Mouse (Mus musculus): ENCODE results near the gene Eddm3b. TPM values are rescaled to one million over a fixed set of nuclear protein-coding genes. Genes with fewer than 3 reads are reported as not detected.

The Eddm3b gene
- polyA plus RNA-seq, 1 experiment: not detected

DNA sequence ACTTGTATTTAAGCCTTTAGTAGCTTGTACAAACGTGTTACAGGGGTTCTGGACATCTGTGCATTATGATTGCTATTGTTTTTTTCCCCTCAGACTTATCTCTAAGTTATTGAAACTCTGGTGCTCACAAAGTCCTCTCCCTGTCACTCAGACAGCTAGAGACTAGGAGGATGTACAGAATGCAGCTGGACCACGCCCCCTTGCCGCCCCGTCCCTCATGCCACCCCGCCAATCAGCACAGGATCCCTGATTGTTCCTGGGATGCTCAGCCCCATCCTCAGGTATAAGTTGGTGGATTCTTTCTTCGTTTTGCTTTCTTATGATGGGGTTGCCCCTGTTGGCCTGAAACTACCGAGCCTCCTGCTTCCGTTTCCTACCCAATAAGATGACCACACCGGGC, 750 bp upstream of the Eddm3b start:
- no peak overlapping the region for H3K4me3 ChIP-seq (ENCODE audit: insufficient read depth, low read length)

DNA sequence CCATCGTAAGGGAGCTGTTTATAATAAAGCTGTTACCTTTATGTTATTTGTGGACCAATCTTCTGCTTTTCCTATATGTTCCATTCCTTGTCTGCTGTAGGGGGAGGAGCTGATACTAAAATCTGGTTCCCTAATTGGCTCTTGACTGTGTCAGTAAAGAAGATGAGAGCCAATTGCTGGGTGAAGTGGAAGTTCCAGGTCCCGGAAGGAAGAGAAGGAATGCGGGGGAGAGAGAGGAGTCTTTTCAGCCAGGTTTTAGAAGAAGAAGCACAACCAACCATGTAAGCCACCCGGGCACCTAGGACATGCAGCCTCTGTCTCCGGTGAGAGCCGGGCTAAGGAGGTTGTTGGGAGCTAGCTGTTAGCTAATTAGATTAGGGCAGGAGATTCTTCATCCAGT, 11.5 kb downstream of the Eddm3b start:
- TF ChIP-seq CTCF (IDR thresholded peaks at IDR 0.05; ENCODE audit: borderline replicate concordance, insufficient read depth, low read length) (no peak), POLR2A (IDR thresholded peaks at IDR 0.05; ENCODE audit: low read depth, low read length) (no peak)
- H3K4me1 ChIP-seq (ENCODE audit: control insufficient read depth, insufficient read depth, low read length): no peaks in the 10 kb centered on the region
- H3K4me3 ChIP-seq (ENCODE audit: insufficient read depth, low read length): no peak overlapping the region
- H3K27ac ChIP-seq (ENCODE audit: insufficient read depth, low read length): no peak overlapping the region

More for the DNA sequence above, 750 bp upstream of the Eddm3b start:
- TF ChIP-seq CTCF (IDR thresholded peaks at IDR 0.05; ENCODE audit: borderline replicate concordance, insufficient read depth, low read length): no peak
- no peak for TF ChIP-seq POLR2A (IDR thresholded peaks at IDR 0.05; ENCODE audit: low read depth, low read length)
- H3K27ac ChIP-seq (ENCODE audit: insufficient read depth, low read length): no peak overlapping the region
- H3K4me1 ChIP-seq (ENCODE audit: control insufficient read depth, insufficient read depth, low read length): no peaks in the 10 kb centered on the region

DNA sequence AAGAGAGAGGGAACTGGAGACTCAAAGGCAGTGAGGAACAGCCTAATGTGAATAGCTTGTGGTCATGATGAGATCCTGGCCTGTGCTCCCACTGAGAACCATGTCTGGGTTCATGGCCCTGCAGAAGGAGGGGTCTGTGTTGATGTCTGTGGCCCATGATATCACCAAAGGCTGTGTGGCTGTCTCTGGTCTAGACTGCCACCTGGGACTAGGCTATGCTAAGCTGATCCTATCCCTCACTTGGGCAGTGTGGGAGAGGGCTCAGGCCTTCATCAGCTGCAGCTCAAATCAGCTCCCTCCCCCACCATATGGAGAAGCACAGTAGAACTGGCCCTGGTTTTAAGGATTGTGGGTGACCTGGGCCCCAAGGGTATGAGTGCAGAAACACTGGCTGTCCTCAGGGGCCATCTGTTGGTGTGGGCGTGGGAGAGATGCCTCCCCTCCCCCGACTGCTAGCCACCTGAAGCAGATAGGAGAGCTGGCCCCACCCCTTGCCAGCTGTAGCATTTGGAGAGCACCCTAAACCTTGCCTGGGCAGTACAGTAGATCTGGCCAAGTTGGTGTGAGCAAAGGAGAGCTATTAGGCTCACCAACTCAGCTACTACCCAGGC, 13.5 kb downstream of the Eddm3b start:
- Histone ChIP-seq H3K27ac (ENCODE audit: insufficient read depth, low read length) (no peak overlapping the region), H3K4me3 (ENCODE audit: insufficient read depth, low read length) (no peak overlapping the region), H3K4me1 (ENCODE audit: control insufficient read depth, insufficient read depth, low read length) (no peaks in the 10 kb centered on the region)
- no peak for TF ChIP-seq POLR2A (IDR thresholded peaks at IDR 0.05; ENCODE audit: low read depth, low read length)

DNA sequence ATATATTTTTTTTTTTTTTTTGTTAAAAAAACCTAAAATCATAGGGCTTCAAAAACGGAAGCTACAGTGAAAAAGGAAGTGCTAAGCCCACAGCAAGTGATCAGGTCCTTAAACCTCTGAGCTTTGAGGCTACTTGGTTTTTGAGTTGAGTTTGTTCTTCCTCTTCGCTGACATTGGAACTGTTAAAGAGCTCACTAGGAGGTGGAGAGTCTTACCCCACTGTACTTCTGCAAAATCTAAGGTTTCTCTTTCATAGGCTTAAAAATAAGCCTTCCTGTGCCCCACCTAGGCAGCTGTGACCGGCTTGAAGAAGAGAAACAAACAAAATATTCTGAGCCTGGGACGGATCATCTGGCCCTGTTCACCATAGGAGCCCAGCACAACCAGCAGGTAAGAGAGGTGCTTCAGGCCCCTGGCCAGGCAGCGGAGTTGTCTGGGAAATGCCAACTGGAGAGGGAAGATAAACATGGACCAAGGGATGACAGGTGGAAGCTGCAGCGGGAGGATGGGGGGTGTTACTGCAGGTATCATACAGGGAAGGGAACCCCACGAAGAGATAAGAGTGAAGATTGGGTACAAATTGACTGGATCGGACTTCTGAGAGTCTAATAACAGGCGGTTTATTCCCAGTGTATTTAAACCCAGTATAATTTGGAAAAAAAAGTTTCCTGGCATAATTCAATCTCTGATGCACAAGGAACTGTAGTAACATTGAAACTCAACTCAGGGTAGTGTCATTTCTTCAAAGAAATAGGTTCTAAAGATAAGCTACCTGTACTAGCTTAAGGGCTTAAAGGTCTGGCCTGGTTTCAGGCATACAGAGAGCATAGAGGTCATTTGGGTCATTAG, 14.8 kb downstream of the Eddm3b start:
- H3K4me1 ChIP-seq (ENCODE audit: control insufficient read depth, insufficient read depth, low read length): no peaks in the 10 kb centered on the region
- no peak overlapping the region for H3K27ac ChIP-seq (ENCODE audit: insufficient read depth, low read length)
- no peak overlapping the region for H3K4me3 ChIP-seq (ENCODE audit: insufficient read depth, low read length)
- TF ChIP-seq POLR2A (IDR thresholded peaks at IDR 0.05; ENCODE audit: low read depth, low read length) (no peak), CTCF (IDR thresholded peaks at IDR 0.05; ENCODE audit: borderline replicate concordance, insufficient read depth, low read length) (no peak)

DNA sequence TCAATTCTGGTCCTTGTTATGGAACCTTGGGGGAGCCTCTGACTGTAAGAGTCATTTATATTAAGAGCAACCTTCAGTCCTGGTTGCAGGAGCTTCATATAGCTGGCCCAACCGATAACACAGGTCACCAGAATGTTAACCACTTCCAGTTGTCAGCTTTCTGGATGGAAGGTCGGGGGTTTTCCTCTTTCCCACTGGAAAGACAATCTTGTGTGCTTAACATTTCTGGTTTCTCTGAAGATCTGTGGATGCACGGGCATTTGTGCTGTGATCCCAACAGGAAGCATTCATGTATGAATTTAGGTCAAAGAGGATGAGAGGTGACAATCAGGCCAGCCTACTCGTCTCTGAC, 15.4 kb downstream of the Eddm3b start:
- TF ChIP-seq CTCF (IDR thresholded peaks at IDR 0.05; ENCODE audit: borderline replicate concordance, insufficient read depth, low read length) (no peak), POLR2A (IDR thresholded peaks at IDR 0.05; ENCODE audit: low read depth, low read length) (no peak)
- Histone ChIP-seq H3K4me1 (ENCODE audit: control insufficient read depth, insufficient read depth, low read length) (no peaks in the 10 kb centered on the region), H3K27ac (ENCODE audit: insufficient read depth, low read length) (no peak overlapping the region), H3K4me3 (ENCODE audit: insufficient read depth, low read length) (no peak overlapping the region)

DNA sequence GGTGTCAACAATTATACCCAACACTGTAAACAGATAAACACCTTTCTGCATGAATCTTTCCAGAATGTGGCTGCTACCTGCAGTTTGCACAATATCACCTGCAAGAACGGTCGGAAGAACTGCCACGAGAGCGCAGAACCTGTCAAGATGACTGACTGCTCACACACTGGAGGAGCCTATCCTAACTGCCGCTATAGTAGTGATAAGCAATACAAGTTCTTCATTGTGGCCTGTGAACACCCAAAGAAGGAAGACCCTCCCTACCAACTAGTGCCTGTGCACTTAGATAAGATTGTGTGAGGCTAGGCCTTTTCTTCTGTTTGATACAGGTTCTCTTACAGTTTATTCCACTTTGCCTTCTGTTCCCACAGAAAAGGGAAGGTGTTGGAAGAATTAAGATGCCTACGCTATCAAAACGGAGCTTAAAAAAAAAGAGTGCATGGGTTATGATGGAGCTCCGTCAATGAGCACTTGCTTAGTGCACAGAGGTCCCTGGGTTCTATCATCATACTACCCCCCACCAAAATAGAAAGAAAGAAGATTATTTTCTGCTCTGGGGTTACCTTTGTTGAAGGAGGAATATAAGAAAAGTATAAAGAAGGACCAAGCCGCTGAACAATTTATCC, 16.2 kb downstream of the Eddm3b start:
- TF ChIP-seq POLR2A (IDR thresholded peaks at IDR 0.05; ENCODE audit: low read depth, low read length) (no peak), CTCF (IDR thresholded peaks at IDR 0.05; ENCODE audit: borderline replicate concordance, insufficient read depth, low read length) (no peak)
- Histone ChIP-seq H3K27ac (ENCODE audit: insufficient read depth, low read length) (no peak overlapping the region), H3K4me3 (ENCODE audit: insufficient read depth, low read length) (no peak overlapping the region), H3K4me1 (ENCODE audit: control insufficient read depth, insufficient read depth, low read length) (no peaks in the 10 kb centered on the region)

DNA sequence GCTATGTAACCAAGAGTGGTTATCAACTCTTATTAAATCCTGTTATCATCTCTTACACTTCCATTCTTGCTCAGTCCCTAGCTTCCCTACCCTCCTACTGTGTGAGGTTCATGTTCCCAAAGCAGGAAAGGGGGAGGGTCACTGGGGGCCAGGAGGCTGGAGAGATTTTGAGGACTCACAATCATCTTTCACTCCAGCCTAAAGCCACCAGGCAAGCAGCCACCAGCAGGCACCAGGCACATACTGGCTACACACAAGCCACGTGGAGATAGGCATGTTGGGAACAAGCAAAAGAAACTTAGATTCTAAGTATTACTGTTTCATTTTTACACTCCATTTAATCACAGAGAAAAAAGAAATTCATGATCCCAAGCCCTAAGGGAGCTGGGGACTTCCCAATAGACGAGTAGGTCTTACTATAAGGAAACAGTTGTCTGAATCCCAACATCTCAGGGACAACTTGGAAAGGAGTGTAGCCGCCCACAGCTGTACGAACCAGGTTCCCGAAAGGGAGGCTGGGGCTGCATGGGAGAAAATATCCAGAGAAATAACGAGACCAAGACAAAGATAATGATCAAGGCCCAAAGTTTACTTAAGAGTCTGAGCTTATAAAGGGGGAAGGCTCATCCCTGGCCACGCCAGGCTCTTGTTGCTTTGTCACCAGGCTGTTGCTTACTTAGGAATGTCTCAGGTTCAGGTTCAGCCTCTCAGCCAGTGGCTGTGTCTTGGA, 17.0 kb downstream of the Eddm3b start:
- TF ChIP-seq CTCF (IDR thresholded peaks at IDR 0.05; ENCODE audit: borderline replicate concordance, insufficient read depth, low read length) (no peak), POLR2A (IDR thresholded peaks at IDR 0.05; ENCODE audit: low read depth, low read length) (no peak)
- Histone ChIP-seq H3K27ac (ENCODE audit: insufficient read depth, low read length) (no peak overlapping the region), H3K4me1 (ENCODE audit: control insufficient read depth, insufficient read depth, low read length) (no peaks in the 10 kb centered on the region), H3K4me3 (ENCODE audit: insufficient read depth, low read length) (no peak overlapping the region)

DNA sequence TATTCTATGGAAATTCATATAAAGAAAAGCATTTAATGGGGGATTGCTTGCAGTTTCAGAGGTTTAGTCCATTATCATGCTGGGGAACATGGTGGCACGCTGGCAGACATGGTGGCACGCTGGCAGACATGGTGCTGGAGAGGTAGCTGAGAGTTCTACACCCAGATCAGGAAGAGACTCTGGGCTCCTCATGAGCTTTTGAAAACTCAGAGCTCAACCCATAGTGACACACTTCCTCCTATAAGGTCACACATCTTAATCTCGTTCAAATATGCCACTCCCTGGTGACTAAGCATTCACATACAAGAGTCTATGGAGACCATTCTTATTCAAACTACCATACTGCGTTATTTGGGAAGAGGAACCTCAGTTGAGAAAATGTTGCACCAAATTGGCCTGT, 18.1 kb downstream of the Eddm3b start:
- H3K27ac ChIP-seq (ENCODE audit: insufficient read depth, low read length): no peak overlapping the region
- no peaks in the 10 kb centered on the region for H3K4me1 ChIP-seq (ENCODE audit: control insufficient read depth, insufficient read depth, low read length)
- no peak overlapping the region for H3K4me3 ChIP-seq (ENCODE audit: insufficient read depth, low read length)
- TF ChIP-seq POLR2A (IDR thresholded peaks at IDR 0.05; ENCODE audit: low read depth, low read length) (no peak), CTCF (IDR thresholded peaks at IDR 0.05; ENCODE audit: borderline replicate concordance, insufficient read depth, low read length) (no peak)

DNA sequence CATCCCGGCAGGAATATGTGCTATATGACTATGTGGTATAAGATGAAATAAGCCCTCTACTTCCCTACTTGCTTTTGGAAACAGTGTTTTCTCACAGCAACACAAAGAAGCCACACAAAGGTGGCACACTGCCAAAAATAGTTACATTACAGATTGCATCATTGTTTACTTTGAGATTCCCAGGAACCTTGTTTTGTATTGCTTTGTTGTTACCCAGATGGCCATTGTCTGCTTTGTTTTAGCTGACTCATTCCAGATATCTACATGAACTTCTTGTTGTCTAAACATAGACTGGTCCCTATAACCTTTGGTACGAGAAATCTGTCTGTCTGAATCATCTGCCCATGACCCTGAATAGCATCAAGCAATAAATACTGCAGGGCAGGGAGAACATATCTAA, 26.1 kb downstream of the Eddm3b start:
- Histone ChIP-seq H3K27ac (ENCODE audit: insufficient read depth, low read length) (no peak overlapping the region), H3K4me1 (ENCODE audit: control insufficient read depth, insufficient read depth, low read length) (no peaks in the 10 kb centered on the region), H3K4me3 (ENCODE audit: insufficient read depth, low read length) (no peak overlapping the region)
- TF ChIP-seq CTCF (IDR thresholded peaks at IDR 0.05; ENCODE audit: borderline replicate concordance, insufficient read depth, low read length): no peak
- TF ChIP-seq POLR2A (IDR thresholded peaks at IDR 0.05; ENCODE audit: low read depth, low read length): no peak
